Mouse (Mus musculus): ENCODE measurements around the gene Fundc2.
A peak's percentile ranks its signal among the peaks of the same experiment; 100 is the strongest.

The Fundc2 gene

GRCm38 (mm10) chrX:75382195-75382771 is at the start of gene Fundc2, which contains the start of gene F8:
Gene Fundc2 (plus strand): TSS chrX:75382399.
Gene F8 (minus strand): TSS chrX:75382615.
- DNase-seq (ENCODE audit: low spot score in 2 of 2): peak; percentile 31 to 51

- DNase-seq (ENCODE audit: low spot score in 2 of 2): no peak
Observed at GRCm38 (mm10) chrX:75370197-75370596, 12.0 kb upstream of the Fundc2 start.

GRCm38 (mm10) chrX:75372666-75373425 is 9.4 kb upstream of the Fundc2 start:
- DNase-seq (ENCODE audit: low spot score in 2 of 2): no peak

GRCm38 (mm10) chrX:75376815-75377214 is 5.4 kb upstream of the Fundc2 start:
- DNase-seq (ENCODE audit: low spot score in 2 of 2): no peak

- DNase-seq (ENCODE audit: low spot score in 2 of 2): no peak
Observed at GRCm38 (mm10) chrX:75381176-75381575, 1.0 kb upstream of the Fundc2 start.

- DNase-seq (ENCODE audit: low spot score in 2 of 2): no peak
Observed at GRCm38 (mm10) chrX:75381699-75382098, 500 bp upstream of the Fundc2 start.

- no peak for DNase-seq (ENCODE audit: low spot score in 2 of 2)
Observed at GRCm38 (mm10) chrX:75399471-75399870, 17.3 kb downstream of the Fundc2 start.

- DNase-seq (ENCODE audit: low spot score in 2 of 2): no peak
Observed at GRCm38 (mm10) chrX:75402668-75403067, 20.5 kb downstream of the Fundc2 start.

- no peak for DNase-seq (ENCODE audit: low spot score in 2 of 2)
Observed at GRCm38 (mm10) chrX:75403350-75403749, 21.2 kb downstream of the Fundc2 start.

- DNase-seq (ENCODE audit: low spot score in 2 of 2): no peak
Observed at GRCm38 (mm10) chrX:75409711-75410110, 27.5 kb downstream of the Fundc2 start.

- peak; percentile 60 to 71 for DNase-seq (ENCODE audit: low spot score in 2 of 2)
Observed at GRCm38 (mm10) chrX:75415936-75416785, 34.0 kb downstream of the Fundc2 start, which contains the start of the genes Cmc4, Mtcp1 and Brcc3. Gene Cmc4 (minus strand): TSS chrX:75416584. Gene Mtcp1 (minus strand): TSS chrX:75416588. Gene Brcc3 (plus strand): TSS chrX:75416628.
